Mouse (Mus musculus): Measurements from ENCODE around the gene Tomm20l. TPM values are rescaled to one million over a fixed set of nuclear protein-coding genes. Genes with fewer than 3 reads are reported as not detected.
A peak's percentile ranks its signal among the peaks of the same experiment; 100 is the strongest.

Gene Tomm20l
- polyA plus RNA-seq, 1 experiment from 2014 or later: not detected

DNA sequence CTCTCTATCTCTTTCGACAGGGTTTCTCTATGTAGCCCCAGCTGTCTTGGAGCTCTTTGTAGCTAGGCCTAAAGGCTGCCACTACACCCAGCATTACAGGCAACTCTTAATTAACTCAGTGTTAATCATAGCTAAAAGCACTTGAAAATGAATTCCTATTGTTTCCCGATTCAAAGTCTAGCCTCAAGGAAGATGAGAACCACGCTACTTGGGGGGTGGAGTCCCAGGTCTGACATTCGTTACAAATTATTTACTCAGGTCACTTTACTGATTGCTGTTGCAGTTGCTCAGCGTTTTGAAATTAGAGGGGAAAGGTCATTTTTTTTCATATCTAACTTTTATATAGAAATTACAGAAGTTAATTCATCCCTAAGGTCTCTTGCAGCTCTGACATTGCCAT, 24.4 kb downstream of the Tomm20l start:
- Histone ChIP-seq H3K36me3 (peaks cover 30% of the 10 kb centered on the region), H3K27ac (replicated peaks) (no peak overlapping the region), H3K9me3 (no peaks in the 10 kb centered on the region), H3K4me3 (peak overlapping the region; percentile 87), H3K27me3 (no peaks in the 10 kb centered on the region), H3K9ac (replicated peaks) (peak overlapping the region; percentile 11; the same call in 1 of the 2 replicates), H3K4me1 (peaks cover 22% of the 10 kb centered on the region), H3K4me2 (replicated peaks) (peak overlapping the region; percentile 88)
- no peak for ATAC-seq (ENCODE audit: low FRiP score, low read depth)
- 48% methylated on average over 5 of the region's 5 CpGs for WGBS

DNA sequence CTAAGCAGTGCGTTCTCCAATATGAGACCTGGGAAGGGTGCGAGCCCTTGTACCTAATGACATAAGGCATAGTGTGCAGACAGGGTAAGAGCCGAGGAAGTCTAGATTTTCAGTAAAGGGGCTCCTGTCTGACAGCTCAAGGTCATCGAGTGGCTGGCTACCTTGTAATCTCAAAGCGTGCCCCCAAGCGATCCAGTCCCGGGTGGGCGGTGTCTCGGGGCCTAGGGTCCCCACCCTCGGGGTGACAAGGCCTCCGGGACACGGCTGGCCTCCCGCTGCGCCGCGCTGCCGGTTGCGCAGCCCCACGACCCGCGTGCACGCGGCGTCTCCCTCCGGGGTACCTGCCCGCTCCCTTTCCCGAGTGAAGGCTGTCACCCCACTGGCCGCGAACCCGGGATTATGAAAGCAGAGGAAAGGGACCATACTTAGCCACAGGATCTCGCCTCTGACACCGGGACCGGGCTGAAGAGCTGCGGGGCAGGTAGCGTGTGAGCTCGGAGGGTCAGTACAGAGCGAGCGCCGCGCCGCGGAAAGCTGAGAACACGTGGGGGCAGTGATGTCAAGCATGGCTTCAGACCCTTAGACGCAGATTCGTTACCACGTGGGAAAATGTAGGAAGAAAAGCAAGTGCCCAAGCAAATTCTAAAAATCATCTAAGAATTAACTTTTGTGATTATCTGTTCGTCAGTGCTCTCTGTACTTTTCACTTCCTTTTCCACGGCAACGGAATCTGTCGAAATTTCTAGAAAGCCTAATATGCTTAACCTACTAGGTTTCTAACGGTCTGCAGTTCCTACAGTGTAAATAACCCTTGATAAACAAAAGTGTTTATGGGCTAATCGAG, 25.1 kb downstream of the Tomm20l start, which contains the start of the genes Timm9 and 2700049A03Rik:
TSS of gene Timm9 (minus strand) at position 555 of the 844 bp plus-strand sequence.
TSS of gene 2700049A03Rik (plus strand) at position 719 of the 844 bp plus-strand sequence.
- Histone ChIP-seq H3K4me2 (replicated peaks) (peak within 1 kb of the TSS; percentile 88), H3K4me1 (peaks cover 22% of the 10 kb centered on the region), H3K36me3 (peaks cover 32% of the 10 kb centered on the region), H3K9ac (replicated peaks) (peak within 1 kb of the TSS; percentile 90), H3K4me3 (peak within 1 kb of the TSS; percentile 87), H3K9me3 (no peaks in the 10 kb centered on the region), H3K27me3 (no peaks in the 10 kb centered on the region), H3K27ac (replicated peaks) (peak within 1 kb of the TSS; percentile 75)
- peak; percentile 93 for ATAC-seq (ENCODE audit: low FRiP score, low read depth)
- under 1% methylated on average over 52 of the region's 52 CpGs for WGBS

DNA sequence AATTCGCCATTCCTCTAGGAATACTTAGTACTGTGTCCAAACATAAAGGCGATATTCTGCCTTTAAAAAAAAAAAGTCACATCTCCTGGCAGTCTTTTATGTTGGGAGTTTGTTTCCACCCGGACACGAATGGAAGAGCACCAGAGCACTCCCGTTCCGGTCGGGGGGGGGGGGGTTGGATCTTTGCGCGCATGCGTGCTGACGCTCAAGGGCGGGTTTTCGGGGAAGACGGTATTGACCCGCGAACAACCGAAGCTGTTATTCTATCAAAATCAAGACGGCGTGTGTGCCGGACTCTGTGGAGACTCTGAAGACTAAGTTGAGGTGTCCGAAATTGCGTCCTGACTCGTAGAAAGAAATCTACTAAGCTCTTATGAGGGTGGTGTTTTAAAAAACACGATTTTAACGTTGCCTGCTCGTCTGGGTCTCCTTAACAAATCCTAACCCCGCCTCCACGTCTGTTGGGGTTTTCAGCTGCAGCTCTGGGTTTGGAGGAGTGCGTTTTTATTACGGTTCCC, 25.8 kb downstream of the Tomm20l start:
- H3K27me3 ChIP-seq: no peaks in the 10 kb centered on the region
- H3K9me3 ChIP-seq: no peaks in the 10 kb centered on the region
- peak; percentile 67 for ATAC-seq (ENCODE audit: low FRiP score, low read depth)
- H3K4me2 ChIP-seq (replicated peaks): peak overlapping the region; percentile 88
- H3K36me3 ChIP-seq: peaks cover 32% of the 10 kb centered on the region
- peak overlapping the region; percentile 62; the same call in 1 of the 2 replicates for H3K9ac ChIP-seq (replicated peaks)
- peak overlapping the region; percentile 75 for H3K27ac ChIP-seq (replicated peaks)
- peak overlapping the region; percentile 87 for H3K4me3 ChIP-seq
- WGBS: under 1% methylated on average over 30 of the region's 30 CpGs
- H3K4me1 ChIP-seq: peaks cover 22% of the 10 kb centered on the region

DNA sequence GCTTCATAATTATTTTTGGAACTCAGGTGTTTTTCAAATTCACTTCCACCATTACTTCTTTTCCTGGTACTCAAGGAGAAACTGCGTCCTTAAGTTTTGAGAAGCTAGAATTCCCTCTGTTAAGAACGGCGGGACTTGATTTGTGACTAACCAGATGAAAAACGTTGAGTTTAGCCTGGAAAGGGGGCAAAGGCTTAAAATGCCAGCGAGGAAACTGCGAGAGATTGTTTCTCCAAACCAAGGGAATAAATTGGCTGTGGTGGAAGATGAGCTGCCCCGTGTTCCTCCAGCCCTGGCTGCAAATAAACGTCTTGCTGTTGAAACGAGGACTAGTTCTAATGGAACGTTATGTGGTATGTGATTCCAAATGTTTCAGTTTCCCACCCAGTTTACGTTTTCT, 26.5 kb downstream of the Tomm20l start:
- ATAC-seq (ENCODE audit: low FRiP score, low read depth): no peak
- Histone ChIP-seq H3K4me2 (replicated peaks) (peak overlapping the region; percentile 88), H3K9ac (replicated peaks) (peak overlapping the region; percentile 62), H3K4me1 (peaks cover 22% of the 10 kb centered on the region), H3K27me3 (no peaks in the 10 kb centered on the region), H3K9me3 (no peaks in the 10 kb centered on the region), H3K27ac (replicated peaks) (no peak overlapping the region), H3K36me3 (peaks cover 33% of the 10 kb centered on the region), H3K4me3 (peak overlapping the region; percentile 87)
- WGBS: 12% methylated on average over 11 of the region's 11 CpGs

DNA sequence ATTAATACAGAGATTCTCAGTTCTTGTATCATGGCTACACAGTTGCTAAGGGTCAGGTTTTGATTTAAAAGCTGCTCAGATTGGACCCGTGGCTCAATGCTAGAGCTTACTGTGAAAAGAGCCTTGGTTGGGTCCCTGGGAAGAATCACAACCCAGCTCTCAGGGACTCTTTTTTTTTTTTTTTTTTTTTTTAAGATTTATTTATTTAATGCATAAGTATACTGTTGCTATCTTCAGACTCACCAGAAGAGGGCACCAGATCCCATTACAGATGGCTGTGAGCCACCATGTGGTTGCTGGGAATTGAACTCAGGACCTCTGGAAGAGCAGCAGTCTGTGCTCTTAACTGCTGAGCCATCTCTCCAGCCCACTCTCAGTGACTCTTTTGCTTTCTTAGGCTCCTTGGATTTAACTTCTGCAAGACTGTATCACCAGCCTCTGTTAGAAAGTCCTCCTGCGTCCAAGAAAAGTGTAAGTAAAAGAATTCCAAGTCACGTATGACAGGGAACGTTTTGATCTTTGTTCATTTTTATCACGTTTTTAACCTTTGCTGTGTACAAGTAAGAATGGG, 28.1 kb downstream of the Tomm20l start:
- Histone ChIP-seq H3K9me3 (no peaks in the 10 kb centered on the region), H3K4me1 (peaks cover 22% of the 10 kb centered on the region), H3K36me3 (peaks cover 45% of the 10 kb centered on the region), H3K4me3 (no peak overlapping the region), H3K27me3 (no peaks in the 10 kb centered on the region), H3K27ac (replicated peaks) (no peak overlapping the region), H3K9ac (replicated peaks) (no peak overlapping the region), H3K4me2 (replicated peaks) (peak overlapping the region; percentile 88; the same call in 1 of the 2 replicates)
- WGBS: 74% methylated on average over 5 of the region's 5 CpGs
- no peak for ATAC-seq (ENCODE audit: low FRiP score, low read depth)

DNA sequence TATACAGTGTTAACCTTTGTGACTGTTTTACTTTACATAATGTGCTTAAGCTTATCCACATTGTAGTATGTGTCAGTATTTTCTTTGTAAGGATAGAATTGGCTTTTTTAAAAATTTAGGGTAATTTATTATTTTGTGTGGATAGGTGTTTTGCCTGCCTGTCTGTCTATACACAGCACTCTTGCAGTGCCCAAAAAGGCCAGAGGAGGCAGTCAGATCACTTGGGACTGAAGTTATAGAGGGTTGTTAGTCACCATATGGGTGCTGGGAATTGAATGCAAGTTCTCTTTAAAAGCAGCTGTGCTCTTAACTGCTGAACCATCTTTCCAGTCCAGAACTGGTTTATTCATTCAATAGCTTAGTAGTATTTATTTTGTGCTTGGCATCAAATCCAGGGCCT, 30.0 kb downstream of the Tomm20l start:
- peaks cover 60% of the 10 kb centered on the region for H3K36me3 ChIP-seq
- no peaks in the 10 kb centered on the region for H3K27me3 ChIP-seq
- ATAC-seq (ENCODE audit: low FRiP score, low read depth): no peak
- H3K27ac ChIP-seq (replicated peaks): no peak overlapping the region
- no peak overlapping the region for H3K4me3 ChIP-seq
- peaks cover 18% of the 10 kb centered on the region for H3K4me1 ChIP-seq
- H3K4me2 ChIP-seq (replicated peaks): no peak overlapping the region
- no peak overlapping the region for H3K9ac ChIP-seq (replicated peaks)
- H3K9me3 ChIP-seq: no peaks in the 10 kb centered on the region

DNA sequence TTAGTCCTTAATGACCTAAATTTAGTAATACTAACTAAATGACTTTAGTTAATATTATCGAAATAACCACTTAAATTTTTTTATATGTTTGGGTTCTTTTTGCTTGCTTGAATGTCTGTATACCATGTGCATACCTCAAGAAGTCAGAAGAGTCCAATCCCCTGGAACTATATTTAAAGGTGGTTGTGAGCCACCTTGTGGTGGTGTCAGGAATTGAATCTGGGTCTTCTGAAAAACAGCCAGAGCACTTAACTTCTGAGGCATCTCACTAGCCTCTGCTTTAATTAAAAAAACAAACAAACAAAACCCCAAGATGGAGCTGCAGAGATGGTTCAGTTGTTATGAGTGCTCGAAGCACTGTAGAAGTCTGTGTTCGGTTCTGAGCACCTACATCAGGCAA, 36.4 kb downstream of the Tomm20l start:
- Histone ChIP-seq H3K4me2 (replicated peaks) (no peak overlapping the region), H3K9me3 (no peaks in the 10 kb centered on the region), H3K9ac (replicated peaks) (no peak overlapping the region), H3K4me1 (no peaks in the 10 kb centered on the region), H3K36me3 (peaks cover 75% of the 10 kb centered on the region), H3K27me3 (no peaks in the 10 kb centered on the region), H3K4me3 (no peak overlapping the region), H3K27ac (replicated peaks) (no peak overlapping the region)
- 89% methylated on average over 3 of the region's 3 CpGs for WGBS
- no peak for ATAC-seq (ENCODE audit: low FRiP score, low read depth)

DNA sequence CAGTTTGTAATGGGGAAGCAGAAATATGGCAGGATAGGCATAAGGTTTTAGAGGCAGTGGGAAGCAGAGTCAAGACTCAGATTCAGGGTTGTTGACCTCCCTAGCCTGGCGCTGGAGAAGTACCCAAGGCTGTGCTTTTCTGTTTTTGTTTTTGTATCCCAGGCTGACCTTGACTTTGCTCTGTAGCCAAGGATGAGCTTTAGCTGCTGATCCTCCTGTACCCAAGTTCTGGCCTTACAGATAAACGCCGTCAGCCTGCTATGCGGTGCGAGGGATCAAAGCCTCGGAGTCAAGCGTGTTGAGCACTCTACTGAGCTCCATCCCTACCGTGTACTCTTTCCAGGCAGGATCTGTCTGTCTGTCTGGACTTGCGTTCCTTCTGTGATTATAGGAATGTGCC, 37.6 kb downstream of the Tomm20l start:
- Histone ChIP-seq H3K9ac (replicated peaks) (no peak overlapping the region), H3K27me3 (no peaks in the 10 kb centered on the region), H3K4me1 (no peaks in the 10 kb centered on the region), H3K9me3 (no peaks in the 10 kb centered on the region), H3K4me3 (no peak overlapping the region), H3K36me3 (peaks cover 75% of the 10 kb centered on the region), H3K4me2 (replicated peaks) (no peak overlapping the region), H3K27ac (replicated peaks) (no peak overlapping the region)
- no peak for ATAC-seq (ENCODE audit: low FRiP score, low read depth)
- 97% methylated on average over 9 of the region's 9 CpGs for WGBS

DNA sequence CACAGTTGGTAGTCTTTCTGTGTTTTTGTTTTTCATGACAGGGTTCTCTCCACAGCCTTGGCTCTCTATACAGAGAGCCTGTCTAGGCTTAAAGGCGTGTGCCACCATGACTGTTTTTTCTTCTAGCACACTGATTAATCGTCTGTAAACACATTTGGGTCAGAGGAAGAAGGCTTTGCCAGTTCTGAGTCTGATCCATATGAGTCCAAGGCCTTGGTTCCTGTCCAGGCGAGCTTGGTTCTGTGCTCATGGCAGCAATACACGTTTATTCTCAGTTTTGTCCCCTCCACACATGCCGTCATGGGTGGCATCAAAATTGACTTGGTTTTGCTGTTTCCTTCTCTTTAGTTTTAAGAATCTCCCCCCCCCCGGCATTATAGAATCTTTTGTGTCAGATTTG, 38.2 kb downstream of the Tomm20l start:
- H3K4me1 ChIP-seq: no peaks in the 10 kb centered on the region
- no peaks in the 10 kb centered on the region for H3K27me3 ChIP-seq
- no peaks in the 10 kb centered on the region for H3K9me3 ChIP-seq
- no peak overlapping the region for H3K9ac ChIP-seq (replicated peaks)
- 89% methylated on average over 6 of the region's 6 CpGs for WGBS
- no peak overlapping the region for H3K27ac ChIP-seq (replicated peaks)
- ATAC-seq (ENCODE audit: low FRiP score, low read depth): no peak
- H3K4me3 ChIP-seq: no peak overlapping the region
- peaks cover 76% of the 10 kb centered on the region for H3K36me3 ChIP-seq
- no peak overlapping the region for H3K4me2 ChIP-seq (replicated peaks)

DNA sequence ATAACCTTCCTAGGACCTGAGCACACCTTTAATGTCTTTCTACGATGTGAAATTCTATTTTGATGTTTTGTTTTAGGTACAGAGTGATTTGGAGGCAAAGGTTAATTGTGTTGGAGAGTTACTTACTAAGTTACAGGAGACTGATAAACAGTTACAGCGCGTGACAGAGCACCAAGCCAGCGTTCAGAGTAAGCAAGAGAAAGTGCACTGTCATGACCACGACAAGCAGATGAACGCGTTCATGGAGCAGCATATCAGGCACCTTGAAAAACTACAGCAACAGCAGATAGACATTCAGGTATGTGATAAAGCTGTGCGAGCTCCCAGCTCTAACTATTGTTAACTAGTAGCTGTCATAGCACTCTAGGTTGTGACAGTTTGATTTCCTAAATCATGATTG, 38.9 kb downstream of the Tomm20l start:
- no peak for ATAC-seq (ENCODE audit: low FRiP score, low read depth)
- H3K4me1 ChIP-seq: no peaks in the 10 kb centered on the region
- H3K27ac ChIP-seq (replicated peaks): no peak overlapping the region
- H3K27me3 ChIP-seq: no peaks in the 10 kb centered on the region
- 95% methylated on average over 8 of the region's 8 CpGs for WGBS
- H3K4me3 ChIP-seq: no peak overlapping the region
- no peak overlapping the region for H3K4me2 ChIP-seq (replicated peaks)
- no peak overlapping the region for H3K9ac ChIP-seq (replicated peaks)
- H3K9me3 ChIP-seq: no peaks in the 10 kb centered on the region
- peaks cover 77% of the 10 kb centered on the region for H3K36me3 ChIP-seq

DNA sequence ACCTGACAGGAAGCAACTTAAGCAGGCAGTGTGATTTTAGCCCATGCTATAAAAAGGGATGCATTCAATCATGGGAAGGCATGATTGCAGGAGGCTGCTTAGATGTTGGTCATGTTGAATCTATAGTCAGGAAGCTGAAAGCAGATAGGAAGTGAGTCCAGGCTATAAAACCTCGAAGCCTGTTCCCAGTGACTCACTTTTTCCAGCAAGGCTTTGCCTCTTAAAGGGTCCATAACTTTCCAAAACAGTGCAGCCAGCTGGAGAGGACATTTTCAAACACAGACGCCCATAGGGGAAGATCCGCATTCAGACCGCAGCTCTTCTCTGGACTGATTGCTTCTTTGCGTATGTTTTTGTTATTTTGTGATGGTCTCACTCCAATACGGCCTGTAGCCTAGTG, 43.8 kb downstream of the Tomm20l start:
- no peaks in the 10 kb centered on the region for H3K4me1 ChIP-seq
- H3K4me2 ChIP-seq (replicated peaks): no peak overlapping the region
- H3K9me3 ChIP-seq: no peaks in the 10 kb centered on the region
- WGBS: 96% methylated on average over 6 of the region's 6 CpGs
- no peak overlapping the region for H3K27ac ChIP-seq (replicated peaks)
- H3K9ac ChIP-seq (replicated peaks): no peak overlapping the region
- H3K27me3 ChIP-seq: no peaks in the 10 kb centered on the region
- no peak overlapping the region for H3K4me3 ChIP-seq
- peaks cover 74% of the 10 kb centered on the region for H3K36me3 ChIP-seq
- ATAC-seq (ENCODE audit: low FRiP score, low read depth): no peak

DNA sequence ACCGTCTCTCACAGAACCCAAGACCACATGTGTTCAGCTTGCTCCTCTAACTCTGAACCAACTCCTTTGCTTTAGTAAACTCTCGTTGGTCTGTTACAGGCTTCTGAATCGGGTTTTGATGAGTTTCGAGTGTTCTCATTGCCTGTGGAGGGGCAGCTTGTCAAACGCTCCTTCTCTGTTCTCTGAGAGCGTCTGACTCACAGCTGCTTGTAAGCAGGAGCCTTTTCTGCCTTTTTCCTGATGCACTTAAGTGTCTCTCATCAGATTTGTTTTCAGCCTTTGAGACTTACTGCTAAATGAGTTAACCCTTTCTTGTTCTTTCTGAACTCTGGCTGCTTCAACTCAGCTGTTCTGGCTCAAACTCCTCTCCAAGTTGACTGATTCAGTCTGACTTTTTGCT, 46.7 kb downstream of the Tomm20l start:
- WGBS: 89% methylated on average over 6 of the region's 6 CpGs
- no peaks in the 10 kb centered on the region for H3K4me1 ChIP-seq
- no peak overlapping the region for H3K27ac ChIP-seq (replicated peaks)
- H3K27me3 ChIP-seq: no peaks in the 10 kb centered on the region
- no peak overlapping the region for H3K9ac ChIP-seq (replicated peaks)
- ATAC-seq (ENCODE audit: low FRiP score, low read depth): no peak
- no peak overlapping the region for H3K4me2 ChIP-seq (replicated peaks)
- H3K9me3 ChIP-seq: no peaks in the 10 kb centered on the region
- H3K4me3 ChIP-seq: no peak overlapping the region
- H3K36me3 ChIP-seq: peaks cover 81% of the 10 kb centered on the region

All from midbrain, embryonic 12.5 days (tissue).